Mouse (Mus musculus) forebrain, embryonic 11.5 days (tissue): ENCODE measurements at regions not wholly inside any gene's neighbourhood (a gene's known extent, or its start where the extent isn't known, plus 50 kb on each side); places are given as distances from the start of the nearest gene placed in this dataset.

Experiments
- ATAC-seq: fragments of 200-750 bp; cut with Nextera tagmentation; replicated peaks from 2 replicates; pipeline ENCODE4 v1.8.0; 2017; ENCODE audit warnings: moderate TSS enrichment; ENCODE audit not compliant: low FRiP score
- DNase-seq: peaks from one replicate; pipeline ENCODE4 v3.0.0-alpha.2; 2017; ENCODE audit warnings: low spot score
- H3K27ac ChIP-seq: fragments of 300-500 bp; sonication (generic); 2 replicates; pipeline ENCODE4 v1.5.1; 2014; ENCODE audit warnings: low read depth, low read length
- H3K27me3 ChIP-seq: fragments of 300-500 bp; sonication (generic); 2 replicates; pipeline ENCODE4 v1.6.1; 2014; ENCODE audit warnings: mild to moderate bottlenecking, low read length, mixed read lengths; ENCODE audit not compliant: control insufficient read depth, insufficient read depth
- H3K36me3 ChIP-seq: fragments of 300-500 bp; sonication (generic); 2 replicates; pipeline ENCODE4 v1.6.1; 2014; ENCODE audit warnings: mild to moderate bottlenecking, low read length, moderate library complexity, mixed read lengths; ENCODE audit not compliant: control insufficient read depth, insufficient read depth
- H3K4me1 ChIP-seq: fragments of 300-500 bp; sonication (generic); replicated peaks from 2 replicates; pipeline ENCODE4 v1.6.1; 2014; ENCODE audit warnings: low read length, mixed read lengths; ENCODE audit not compliant: control insufficient read depth, insufficient read depth
- H3K4me2 ChIP-seq: fragments of 300-500 bp; sonication (generic); 2 replicates; pipeline ENCODE4 v1.6.1; 2014; ENCODE audit warnings: low read depth, mild to moderate bottlenecking, low read length, moderate library complexity, mixed read lengths; ENCODE audit not compliant: severe bottlenecking
- H3K4me3 ChIP-seq: fragments of 300-500 bp; sonication (generic); 2 replicates; pipeline ENCODE4 v1.5.1; 2014; ENCODE audit warnings: low read depth, low read length
- H3K9ac ChIP-seq: fragments of 300-500 bp; sonication (generic); 2 replicates; pipeline ENCODE4 v1.6.1; 2014; ENCODE audit warnings: low read length
- H3K9me3 ChIP-seq: fragments of 300-500 bp; sonication (generic); 2 replicates; pipeline ENCODE4 v1.6.1; 2016; ENCODE audit warnings: low read length, mixed read lengths; ENCODE audit not compliant: control insufficient read depth
- WGBS: fragments of 180-500 bp; shearing (Covaris S2); extraction: QIAGEN DNeasy Blood & Tissue Kit; methylation state at CpG from one replicate; pipeline ENCODE4 v1.1.7; 2014; 5-methylcytosine and 5-hydroxymethylcytosine counted together

GRCm38 (mm10) chr1:35331602-35332339 lies 482.0 kb downstream of the Plekhb2 start:
- Histone ChIP-seq H3K4me2 (no peak overlapping the region), H3K9ac (no peak overlapping the region), H3K9me3 (no peaks in the 10 kb centered on the region), H3K27ac (no peak overlapping the region), H3K4me3 (no peak overlapping the region), H3K27me3 (no peaks in the 10 kb centered on the region), H3K4me1 (no peaks in the 10 kb centered on the region), H3K36me3 (no peaks in the 10 kb centered on the region)
- no peak for DNase-seq
- ATAC-seq: no peak
- 89% methylated on average over 9 of the region's 9 CpGs for WGBS

GRCm38 (mm10) chr1:35332340-35332684 lies 482.5 kb downstream of the Plekhb2 start:
- Histone ChIP-seq H3K4me3 (no peak overlapping the region), H3K27me3 (no peaks in the 10 kb centered on the region), H3K27ac (no peak overlapping the region), H3K9me3 (no peaks in the 10 kb centered on the region), H3K4me2 (no peak overlapping the region), H3K9ac (no peak overlapping the region), H3K4me1 (no peaks in the 10 kb centered on the region), H3K36me3 (no peaks in the 10 kb centered on the region)
- 92% methylated on average over 2 of the region's 2 CpGs for WGBS
- ATAC-seq (no peak), DNase-seq (no peak)

- DNase-seq (no peak), ATAC-seq (no peak)
- Histone ChIP-seq H3K9ac (no peak overlapping the region), H3K27me3 (no peaks in the 10 kb centered on the region), H3K4me1 (no peaks in the 10 kb centered on the region), H3K36me3 (no peaks in the 10 kb centered on the region), H3K27ac (no peak overlapping the region), H3K9me3 (no peaks in the 10 kb centered on the region), H3K4me3 (no peak overlapping the region), H3K4me2 (no peak overlapping the region)
- WGBS: 86% methylated on average over 3 of the region's 3 CpGs
Measured at GRCm38 (mm10) chr1:35337647-35338046, 487.9 kb downstream of the Plekhb2 start.

GRCm38 (mm10) chr1:35338184-35338583 lies 488.4 kb downstream of the Plekhb2 start:
- H3K4me3 ChIP-seq: no peak overlapping the region
- H3K36me3 ChIP-seq: no peaks in the 10 kb centered on the region
- no peak overlapping the region for H3K27ac ChIP-seq
- WGBS: 91% methylated on average over 3 of the region's 3 CpGs
- H3K4me2 ChIP-seq: no peak overlapping the region
- H3K9me3 ChIP-seq: no peaks in the 10 kb centered on the region
- no peak overlapping the region for H3K9ac ChIP-seq
- ATAC-seq (no peak), DNase-seq (no peak)
- H3K27me3 ChIP-seq: no peaks in the 10 kb centered on the region
- no peaks in the 10 kb centered on the region for H3K4me1 ChIP-seq

GRCm38 (mm10) chr1:35344539-35344938 lies 494.8 kb downstream of the Plekhb2 start:
- H3K27me3 ChIP-seq: no peaks in the 10 kb centered on the region
- no peaks in the 10 kb centered on the region for H3K4me1 ChIP-seq
- no peaks in the 10 kb centered on the region for H3K36me3 ChIP-seq
- no peaks in the 10 kb centered on the region for H3K9me3 ChIP-seq
- no peak overlapping the region for H3K9ac ChIP-seq
- no peak for ATAC-seq
- no peak overlapping the region for H3K4me2 ChIP-seq
- no peak overlapping the region for H3K4me3 ChIP-seq
- WGBS: 77% methylated on average over 1 of the region's 1 CpGs
- no peak for DNase-seq
- H3K27ac ChIP-seq: no peak overlapping the region

GRCm38 (mm10) chr1:35348294-35348693 lies 498.5 kb downstream of the Plekhb2 start:
- Histone ChIP-seq H3K4me3 (no peak overlapping the region), H3K36me3 (no peaks in the 10 kb centered on the region), H3K4me1 (no peaks in the 10 kb centered on the region), H3K27ac (no peak overlapping the region), H3K9ac (no peak overlapping the region), H3K27me3 (no peaks in the 10 kb centered on the region), H3K9me3 (no peaks in the 10 kb centered on the region), H3K4me2 (no peak overlapping the region)
- no peak for ATAC-seq
- 66% methylated on average over 4 of the region's 4 CpGs for WGBS
- no peak for DNase-seq

- 17% methylated on average over 5 of the region's 5 CpGs for WGBS
Measured at GRCm38 (mm10) chr1:35358981-35359380, 509.2 kb downstream of the Plekhb2 start.

GRCm38 (mm10) chr1:35361465-35361864 lies 511.7 kb downstream of the Plekhb2 start:
- ATAC-seq (no peak), DNase-seq (no peak)
- Histone ChIP-seq H3K27ac (no peak overlapping the region), H3K9ac (no peak overlapping the region), H3K27me3 (no peaks in the 10 kb centered on the region), H3K9me3 (no peaks in the 10 kb centered on the region), H3K4me3 (no peak overlapping the region), H3K4me1 (no peaks in the 10 kb centered on the region), H3K4me2 (no peak overlapping the region), H3K36me3 (no peaks in the 10 kb centered on the region)
- 93% methylated on average over 3 of the region's 3 CpGs for WGBS

More at GRCm38 (mm10) chr1:35358981-35359380, 509.2 kb downstream of the Plekhb2 start:
- ATAC-seq (no peak), DNase-seq (no peak)
- no peaks in the 10 kb centered on the region for H3K27me3 ChIP-seq
- H3K9me3 ChIP-seq: no peaks in the 10 kb centered on the region
- no peak overlapping the region for H3K4me3 ChIP-seq
- H3K27ac ChIP-seq: no peak overlapping the region
- H3K4me1 ChIP-seq: no peaks in the 10 kb centered on the region
- no peak overlapping the region for H3K4me2 ChIP-seq
- no peaks in the 10 kb centered on the region for H3K36me3 ChIP-seq
- no peak overlapping the region for H3K9ac ChIP-seq

- ATAC-seq: no peak
- Histone ChIP-seq H3K36me3 (no peaks in the 10 kb centered on the region), H3K4me3 (no peak overlapping the region), H3K27me3 (no peaks in the 10 kb centered on the region), H3K4me2 (no peak overlapping the region), H3K9me3 (no peaks in the 10 kb centered on the region), H3K9ac (no peak overlapping the region), H3K4me1 (no peaks in the 10 kb centered on the region), H3K27ac (no peak overlapping the region)
- no peak for DNase-seq
- 65% methylated on average over 3 of the region's 3 CpGs for WGBS
Measured at GRCm38 (mm10) chr1:35362836-35363235, 513.1 kb downstream of the Plekhb2 start.
